Mouse (Mus musculus) fibroblast of lung, adult 2 months (primary cell): ENCODE data around the gene Commd1.

Experiments
- DNase-seq: peaks from one replicate; pipeline ENCODE4 v3.0.0-alpha.2; 2011; ENCODE audit warnings: low read depth

The Commd1 gene

GRCm38 (mm10) chr11:22981984-22982757, at the start of gene Commd1, which contains the start of gene Gm28048:
Gene Commd1 (minus strand): TSS chr11:22982382.
Gene Gm28048 (minus strand): TSS chr11:22982090.
- DNase-seq, result peak; percentile 87

GRCm38 (mm10) chr11:23029399-23029798, 47.2 kb upstream of the Commd1 start:
- no peak for DNase-seq

GRCm38 (mm10) chr11:23028957-23029356, 46.8 kb upstream of the Commd1 start:
- DNase-seq, result no peak

- DNase-seq, result no peak
Measured at GRCm38 (mm10) chr11:23024169-23024568, 42.0 kb upstream of the Commd1 start.

- DNase-seq, result no peak
Measured at GRCm38 (mm10) chr11:23023155-23023554, 41.0 kb upstream of the Commd1 start.

GRCm38 (mm10) chr11:23020841-23021240, 38.7 kb upstream of the Commd1 start:
- DNase-seq, result no peak

- DNase-seq, result no peak
Measured at GRCm38 (mm10) chr11:23020116-23020770, 38.1 kb upstream of the Commd1 start.

- no peak for DNase-seq
Measured at GRCm38 (mm10) chr11:23017943-23018342, 35.8 kb upstream of the Commd1 start.

- no peak for DNase-seq
Measured at GRCm38 (mm10) chr11:23014996-23015395, 32.8 kb upstream of the Commd1 start.

GRCm38 (mm10) chr11:23013580-23014294, 31.6 kb upstream of the Commd1 start:
- DNase-seq, result no peak

- no peak for DNase-seq
Measured at GRCm38 (mm10) chr11:23013096-23013495, 30.9 kb upstream of the Commd1 start.

- no peak for DNase-seq
Measured at GRCm38 (mm10) chr11:23008824-23009200, 26.6 kb upstream of the Commd1 start.

GRCm38 (mm10) chr11:23008181-23008823, 26.1 kb upstream of the Commd1 start:
- DNase-seq, result peak; percentile 49

GRCm38 (mm10) chr11:23007481-23008180, 25.4 kb upstream of the Commd1 start, which contains the start of gene Fam161a:
Gene Fam161a (plus strand): TSS chr11:23007531.
- DNase-seq, result peak; percentile 87

GRCm38 (mm10) chr11:23007166-23007480, 24.9 kb upstream of the Commd1 start:
- no peak for DNase-seq

GRCm38 (mm10) chr11:23005276-23005675, 23.1 kb upstream of the Commd1 start:
- no peak for DNase-seq

GRCm38 (mm10) chr11:22998308-22998707, 16.1 kb upstream of the Commd1 start:
- DNase-seq, result no peak

GRCm38 (mm10) chr11:22995461-22995860, 13.3 kb upstream of the Commd1 start:
- DNase-seq, result no peak

- DNase-seq, result no peak
Measured at GRCm38 (mm10) chr11:22994271-22994670, 12.1 kb upstream of the Commd1 start.

GRCm38 (mm10) chr11:22991218-22991835, 9.1 kb upstream of the Commd1 start:
- no peak for DNase-seq

- peak; percentile 73 for DNase-seq
Measured at GRCm38 (mm10) chr11:22990393-22991126, 8.4 kb upstream of the Commd1 start, which contains the start of gene Cct4. Gene Cct4 (plus strand): TSS chr11:22990519.
